Mouse (Mus musculus) neural tube, embryonic 14.5 days (tissue): ENCODE measurements around the gene Serp2. TPM values are rescaled to one million over a fixed set of nuclear protein-coding genes. Genes with fewer than 3 reads are reported as not detected.

ENCODE experiments used
- polyA plus RNA-seq: library from polyadenylated mRNA; unstranded; fragments of >200 nt; fragmentation: Nextera tagmentation; extraction: Ambion mirVana; gene quantifications from 2 replicates; pipeline ENCODE4 v1.2.1, GENCODE M21; 2014

Serp2 gene
- polyA plus RNA-seq, 1 experiment from 2014 or later: 265 TPM

Other genes starting within 250 kb of the Serp2 start
- 885 and 965 TPM in 2 replicates for gene Tsc22d1, start 141.9 kb downstream of the Serp2 start, polyA plus RNA-seq